Mouse (Mus musculus) right cerebral cortex, adult 18-20 months (tissue): ENCODE results near the gene Sox6.

Source experiments
- DNase-seq: peaks from one replicate; pipeline ENCODE4 v3.0.0; 2022; ENCODE audit warnings: mixed read lengths

Sox6 gene

GRCm38 (mm10) chr7:115472850-115473249 lies 565.7 kb downstream of the Sox6 start:
- DNase-seq, result no peak

DNA sequence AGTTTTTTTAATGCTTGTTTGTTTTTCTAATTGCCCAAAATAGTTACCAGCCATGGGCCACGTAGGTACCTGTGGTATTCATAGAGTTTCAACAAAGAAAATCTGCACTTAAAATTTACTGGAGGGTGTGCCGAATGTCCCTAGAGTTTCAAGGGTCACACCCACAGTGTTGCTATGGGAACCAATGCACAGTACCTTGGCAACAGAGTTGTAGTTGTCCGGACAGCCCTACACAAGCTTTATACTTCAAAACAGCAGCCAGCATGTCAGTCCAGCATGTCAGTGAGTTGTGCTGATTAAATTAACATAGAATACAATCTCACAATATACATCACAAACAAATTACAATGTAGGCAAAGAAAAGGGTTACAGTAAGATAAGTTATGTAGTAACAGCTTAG lies 567.1 kb downstream of the Sox6 start:
- DNase-seq, result no peak

DNA sequence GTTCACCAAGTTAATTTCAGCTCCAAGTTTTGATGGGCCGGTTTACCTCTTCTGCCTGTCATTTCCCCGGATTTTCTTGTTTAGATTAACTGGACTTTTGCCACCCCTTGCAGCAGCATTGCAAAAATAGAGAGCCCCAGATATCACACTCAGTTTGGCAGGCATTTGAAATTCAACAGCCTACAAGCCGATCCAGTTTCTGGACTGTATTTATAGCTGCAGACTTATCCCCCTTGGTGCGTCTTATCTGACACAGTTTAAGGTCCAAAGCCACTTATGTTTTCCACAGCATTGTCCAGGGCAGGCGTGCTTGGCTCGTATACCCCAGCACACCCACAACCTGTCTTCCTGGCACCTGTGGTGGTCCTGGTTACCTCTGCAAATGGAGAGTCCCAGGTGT lies 571.8 kb downstream of the Sox6 start:
- DNase-seq, result no peak

GRCm38 (mm10) chr7:115463367-115463766 lies 575.2 kb downstream of the Sox6 start:
- DNase-seq, result no peak

- no peak for DNase-seq
These were observed 576.3 kb downstream of the Sox6 start for GRCm38 (mm10) chr7:115462276-115462675.

DNA sequence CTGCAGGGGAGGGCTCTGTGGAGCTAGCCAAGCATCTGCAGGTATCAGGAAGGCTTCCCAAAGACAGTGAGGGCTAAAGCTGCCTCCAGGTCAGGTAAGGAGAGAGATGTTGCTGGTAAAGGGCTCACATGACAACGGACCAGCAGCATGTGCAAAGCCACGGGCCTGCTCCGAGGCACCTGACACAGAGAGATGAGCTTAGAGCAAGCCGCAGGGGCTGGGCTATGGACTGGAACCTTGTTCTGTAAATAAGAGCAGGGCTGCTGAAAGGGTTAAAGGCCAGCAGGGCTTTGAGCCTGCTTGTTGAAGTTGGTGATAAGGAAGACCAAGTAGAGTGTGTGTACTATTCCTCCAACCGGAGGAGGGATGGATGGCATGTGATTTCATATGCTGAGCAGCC lies 583.6 kb downstream of the Sox6 start:
- DNase-seq, result no peak

- DNase-seq, result no peak
These were observed 584.9 kb downstream of the Sox6 start for GRCm38 (mm10) chr7:115453713-115454073.

DNA sequence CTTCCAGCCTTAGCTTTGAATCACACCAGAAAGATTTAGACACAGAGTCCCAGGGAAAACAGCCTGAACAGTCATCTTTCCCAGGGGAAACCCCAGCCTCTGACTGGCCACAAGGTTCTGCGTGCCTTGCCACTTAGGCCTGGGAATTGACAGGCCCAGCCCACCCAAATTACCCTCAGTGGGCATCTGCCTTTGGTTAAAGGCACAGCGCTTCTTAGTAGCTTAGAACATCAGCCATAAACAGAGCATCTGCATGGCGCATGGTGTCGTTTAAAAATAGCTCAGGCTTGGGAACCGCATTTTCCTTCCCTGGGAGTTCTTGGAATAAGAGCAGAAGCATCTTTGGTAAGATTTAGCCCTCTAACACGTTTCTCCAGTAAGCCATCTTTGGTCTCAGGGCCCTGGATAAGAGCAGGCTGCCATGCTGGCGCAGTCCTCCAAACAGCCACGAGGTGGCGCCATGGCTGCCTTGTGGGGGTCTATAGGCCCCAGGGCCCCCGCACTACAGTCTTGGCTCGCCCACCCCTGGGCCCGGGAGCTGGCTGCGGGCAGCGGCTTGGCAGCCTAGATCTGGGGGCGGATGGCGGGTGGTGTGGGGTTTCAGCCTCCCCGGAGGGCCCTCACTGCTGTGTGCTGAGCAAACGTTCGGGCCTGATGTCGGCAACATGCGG lies 585.4 kb downstream of the Sox6 start:
- DNase-seq, result no peak

DNA sequence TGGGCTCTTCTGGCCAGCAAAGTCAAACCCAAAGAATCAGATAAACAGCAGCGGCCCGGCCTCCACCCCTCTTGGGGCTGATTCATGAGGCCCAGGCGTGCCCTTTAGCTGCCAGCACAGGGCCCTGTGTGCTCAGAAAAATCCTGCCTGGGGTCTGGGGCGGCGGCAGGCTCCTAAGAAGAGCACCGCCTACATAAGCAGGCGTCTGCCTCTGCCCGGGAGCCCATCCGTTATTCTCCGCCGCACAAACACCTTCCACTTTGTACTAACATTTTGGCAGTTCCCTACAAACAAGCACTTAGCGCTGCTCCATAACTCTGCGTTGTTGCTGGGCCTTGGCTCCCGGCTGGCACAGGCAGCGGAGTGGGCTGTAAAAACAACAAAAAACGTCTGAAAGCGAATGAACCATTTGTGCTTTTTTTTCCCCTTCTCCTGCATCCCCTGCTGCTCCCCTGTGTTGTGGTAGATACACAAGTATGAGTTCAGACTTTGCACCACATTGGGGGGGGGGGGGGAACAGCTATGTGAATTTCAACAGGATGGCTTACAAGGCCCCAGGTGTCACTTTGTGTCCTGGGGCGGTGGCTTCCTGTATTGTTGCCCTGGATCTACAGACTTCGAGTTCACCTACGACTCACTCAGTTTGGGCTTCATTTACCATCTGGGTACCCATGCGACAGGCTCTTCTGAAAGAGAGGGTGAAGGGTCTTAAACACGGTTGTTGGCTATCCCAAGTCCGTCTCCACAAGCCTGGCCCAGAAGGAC lies 588.0 kb downstream of the Sox6 start:
- no peak for DNase-seq

DNA sequence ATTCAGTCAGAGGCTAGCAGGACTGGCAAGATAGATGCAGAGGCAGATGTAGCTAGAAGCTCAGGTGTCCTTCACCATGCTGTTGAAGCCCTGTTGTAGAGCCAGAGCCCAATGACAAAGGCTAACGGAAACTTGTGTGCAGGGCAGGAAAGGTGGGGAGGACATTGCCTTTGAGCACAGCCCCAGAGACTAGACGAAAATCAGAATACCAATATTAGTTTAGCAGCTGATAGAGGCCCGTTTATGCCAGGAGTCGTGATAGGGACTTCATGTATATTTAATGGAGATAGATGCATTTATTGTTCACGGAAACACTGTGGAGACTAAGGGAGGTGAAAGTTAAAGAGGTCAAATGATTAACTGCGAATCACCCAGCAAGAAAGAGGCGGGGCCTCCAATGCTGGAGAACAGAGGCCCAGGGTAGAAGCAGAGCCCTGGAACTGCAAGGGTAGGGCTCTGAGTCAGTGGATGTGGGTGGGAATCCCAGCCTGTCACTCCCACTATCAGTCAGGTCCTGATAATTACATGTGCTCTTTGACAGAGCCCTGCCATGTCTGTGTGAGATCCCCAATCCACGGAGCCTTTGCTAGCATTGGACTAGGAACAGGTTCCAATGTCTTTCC lies 590.1 kb downstream of the Sox6 start:
- no peak for DNase-seq

- peak; percentile 20 for DNase-seq
These were observed 591.5 kb downstream of the Sox6 start for GRCm38 (mm10) chr7:115447091-115447490.

- DNase-seq, result no peak
These were observed 592.0 kb downstream of the Sox6 start for GRCm38 (mm10) chr7:115446481-115447016.

DNA sequence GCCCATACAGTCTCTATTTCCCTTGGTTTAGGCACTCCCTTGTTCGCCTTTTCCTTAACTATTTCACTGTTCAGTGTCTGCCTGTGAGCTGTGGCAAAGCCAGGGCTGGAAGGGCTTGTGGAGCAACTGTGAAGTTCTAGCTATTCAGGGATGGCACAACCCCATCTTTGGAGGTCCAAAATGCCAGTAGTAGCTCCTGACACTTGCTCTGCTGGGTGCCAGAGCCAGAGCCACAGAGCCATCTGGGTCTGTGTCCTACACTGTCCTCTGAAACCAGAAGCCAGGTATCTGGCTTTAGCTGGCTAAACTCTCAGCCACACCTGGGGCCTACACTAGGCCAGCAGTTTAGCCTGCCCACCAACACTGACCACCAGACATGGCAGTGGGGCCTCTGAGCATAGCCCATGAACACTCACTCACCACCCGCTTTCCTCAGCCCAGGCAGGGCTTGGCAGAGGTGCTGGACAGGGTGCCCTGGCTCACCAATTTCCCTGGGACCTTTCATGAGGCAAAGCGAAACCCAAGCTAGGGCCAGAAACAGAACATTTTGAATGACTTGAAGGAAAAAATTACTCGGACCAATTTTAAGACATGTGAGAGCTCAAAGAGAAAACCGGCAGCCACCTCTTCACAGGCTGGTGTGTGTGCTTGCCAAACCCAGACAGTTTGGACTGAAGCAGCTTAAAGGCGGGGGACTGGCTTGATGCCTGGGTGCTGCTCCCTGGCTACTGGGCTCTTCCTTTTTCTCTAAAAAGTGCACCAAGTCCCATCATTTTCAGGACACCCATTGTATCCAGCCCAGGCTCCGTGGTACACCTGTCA lies 612.2 kb downstream of the Sox6 start:
- peak; percentile 54 for DNase-seq

DNA sequence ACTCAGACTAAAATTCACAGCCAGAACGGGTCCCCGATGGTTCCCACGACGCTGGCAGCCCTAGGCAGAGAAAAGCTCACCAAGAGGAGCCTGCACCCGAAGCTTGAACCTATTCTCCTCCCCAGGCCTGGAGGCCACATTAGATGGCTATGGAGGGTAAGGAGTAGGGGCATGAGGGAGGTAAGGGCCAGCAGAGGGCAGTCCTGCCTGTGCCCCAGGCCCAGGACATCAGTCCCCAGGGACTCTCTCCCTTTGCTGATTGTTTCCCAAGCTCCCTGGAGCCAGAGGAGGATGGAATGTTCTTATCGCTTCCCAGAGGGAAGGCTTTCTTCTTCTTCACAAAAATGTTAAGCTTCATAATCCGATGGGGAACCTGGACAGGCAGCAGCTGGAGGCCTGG lies 615.8 kb downstream of the Sox6 start:
- DNase-seq, result no peak

- no peak for DNase-seq
These were observed 617.6 kb downstream of the Sox6 start for GRCm38 (mm10) chr7:115420960-115421359.
